Mouse (Mus musculus) right cerebral cortex, postnatal 36 days (tissue): ENCODE results near the gene Spsb4.

ENCODE experiments used
- DNase-seq, 2 experiments: peaks; one replicate each; pipeline ENCODE4 v3.0.0; 2022; ENCODE audit warnings: low spot score in 2 of 2, mixed read lengths in 1 of 2

Spsb4 gene

DNA sequence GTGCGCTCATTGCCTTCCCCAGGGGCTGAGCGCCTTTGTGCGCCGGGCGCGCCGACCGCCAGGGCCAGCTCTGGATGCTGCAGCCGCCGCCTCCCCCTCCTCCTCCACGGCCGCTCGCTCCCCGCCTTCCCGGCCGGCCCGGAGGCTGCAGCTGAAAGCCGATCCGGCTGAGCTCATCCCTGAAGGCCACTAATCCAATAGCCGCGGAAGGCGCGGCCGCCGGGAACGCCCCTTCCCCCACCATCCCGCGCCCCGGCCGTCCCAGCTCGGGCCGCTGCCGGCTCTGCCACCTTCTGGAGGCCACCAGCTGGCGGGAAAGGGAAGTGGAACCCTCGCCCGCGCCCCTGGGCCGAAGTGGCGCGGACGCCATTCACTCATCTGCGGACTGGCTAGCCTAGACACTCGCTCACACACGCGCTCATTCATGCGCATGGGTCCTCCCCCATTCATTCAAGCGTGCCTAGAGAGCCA lies at the start of gene Spsb4:
TSS of gene Spsb4 (minus strand) at position 167 of the 471 bp plus-strand sequence.
- peak; percentile 22 to 48 for DNase-seq

- DNase-seq, result no peak
These were observed 49.1 kb upstream of the Spsb4 start for GRCm38 (mm10) chr9:97067761-97068160.

- DNase-seq, result no peak
These were observed 47.2 kb upstream of the Spsb4 start for GRCm38 (mm10) chr9:97065885-97066284.

DNA sequence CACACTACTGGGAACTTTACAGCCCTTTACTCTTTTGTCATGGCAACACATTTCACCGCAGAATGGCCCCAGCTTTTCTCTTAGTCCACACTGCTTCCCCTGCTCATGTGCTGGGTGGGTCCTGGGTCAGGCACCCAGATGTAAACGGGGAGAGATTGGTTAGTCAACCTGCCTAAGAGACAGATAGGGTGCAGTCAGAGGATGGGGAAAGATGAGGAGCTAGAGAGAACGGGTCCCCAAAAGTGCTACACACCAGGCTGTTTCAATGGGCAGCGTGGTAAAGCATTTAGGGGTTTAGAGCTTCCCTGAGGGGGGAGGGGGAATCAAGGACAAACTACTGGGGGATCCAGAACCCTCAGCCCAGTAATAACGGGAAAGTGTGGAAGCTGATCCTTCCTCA lies 46.6 kb upstream of the Spsb4 start:
- no peak for DNase-seq

- no peak for DNase-seq
These were observed 45.5 kb upstream of the Spsb4 start for GRCm38 (mm10) chr9:97064161-97064560.

DNA sequence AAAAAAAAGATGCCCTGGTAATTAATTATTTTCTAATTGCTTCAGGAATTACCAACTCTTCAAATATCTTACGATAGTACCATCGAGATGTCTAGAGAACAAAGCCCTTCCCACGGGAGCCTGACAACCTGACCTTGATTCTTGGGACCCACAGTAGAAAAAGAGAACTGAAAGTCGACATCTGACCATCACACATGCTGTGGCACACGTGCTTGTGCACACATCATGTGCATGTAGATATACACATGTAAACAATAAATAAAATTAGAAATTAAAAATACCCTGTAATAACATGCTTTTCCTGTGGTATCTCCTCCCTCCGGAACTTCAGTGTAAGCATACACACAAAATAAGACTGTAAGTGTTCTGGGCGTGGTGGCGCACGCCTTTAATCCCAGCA lies 43.1 kb upstream of the Spsb4 start:
- no peak for DNase-seq

GRCm38 (mm10) chr9:97056541-97057338 lies 38.1 kb upstream of the Spsb4 start:
- no peak for DNase-seq

GRCm38 (mm10) chr9:97055906-97056305 lies 37.3 kb upstream of the Spsb4 start:
- no peak for DNase-seq

DNA sequence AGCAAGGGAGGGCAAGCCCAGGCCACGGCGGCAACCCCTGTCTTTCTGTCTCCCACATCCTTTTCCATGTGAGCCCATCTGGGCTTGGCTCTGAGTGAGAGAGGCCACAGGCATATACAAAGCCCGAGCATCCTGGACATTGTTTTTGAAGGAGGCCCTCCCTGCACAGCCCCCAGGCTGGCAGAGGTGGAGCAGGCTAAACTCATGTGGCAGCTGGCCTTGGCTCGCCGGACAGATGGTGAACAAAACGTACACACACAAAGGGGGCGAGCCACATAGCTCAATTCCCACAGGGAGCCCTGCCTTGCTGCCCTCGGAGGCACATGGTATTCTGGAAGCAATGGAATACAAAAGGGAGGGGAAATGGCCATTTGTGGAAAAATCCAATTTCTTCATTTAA lies 32.5 kb upstream of the Spsb4 start:
- no peak for DNase-seq

GRCm38 (mm10) chr9:97046240-97046639 lies 27.6 kb upstream of the Spsb4 start:
- DNase-seq, result no peak

- DNase-seq, result no peak
These were observed 23.0 kb upstream of the Spsb4 start for GRCm38 (mm10) chr9:97041633-97042032.

DNA sequence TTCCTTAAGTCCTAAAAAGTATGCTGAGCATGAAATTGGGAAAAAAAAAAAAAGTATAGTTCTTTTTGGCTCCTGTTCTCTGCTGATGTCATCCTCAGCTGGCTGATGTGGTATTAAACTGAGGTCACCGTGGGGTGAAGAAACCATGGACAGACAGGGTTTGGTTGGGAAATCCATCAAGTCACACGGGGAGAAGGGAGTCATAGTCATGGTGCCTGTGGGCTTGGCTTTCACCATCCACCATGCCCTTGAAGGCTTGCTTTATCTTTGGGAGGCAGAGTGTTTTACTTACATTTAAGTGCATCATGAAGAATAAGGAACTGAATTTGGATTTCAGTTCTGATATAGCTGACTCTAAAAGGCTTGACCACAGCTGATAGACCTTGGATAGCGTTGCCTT lies 19.4 kb upstream of the Spsb4 start:
- DNase-seq, result no peak

DNA sequence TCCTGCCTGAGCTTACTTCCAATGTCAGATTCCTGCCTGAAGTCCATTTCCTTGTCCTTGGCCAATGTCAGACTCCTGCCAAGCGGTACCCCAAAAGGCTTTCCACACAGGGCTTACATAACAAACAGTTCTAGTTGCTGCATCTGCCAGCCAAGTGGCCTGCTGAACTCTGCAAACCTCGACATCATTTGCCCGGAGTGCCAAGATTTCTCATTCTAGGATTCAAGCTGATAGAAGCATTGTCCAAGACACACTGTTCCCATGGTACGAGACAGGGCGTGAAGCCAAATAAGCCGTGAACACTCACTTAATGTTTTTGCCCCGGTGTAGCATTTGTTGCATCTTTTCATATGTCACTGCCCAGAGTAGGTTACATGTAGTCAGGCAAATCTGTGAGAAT lies 18.0 kb upstream of the Spsb4 start:
- DNase-seq, result no peak

- no peak for DNase-seq
These were observed 8.7 kb upstream of the Spsb4 start for GRCm38 (mm10) chr9:97027361-97027760.

DNA sequence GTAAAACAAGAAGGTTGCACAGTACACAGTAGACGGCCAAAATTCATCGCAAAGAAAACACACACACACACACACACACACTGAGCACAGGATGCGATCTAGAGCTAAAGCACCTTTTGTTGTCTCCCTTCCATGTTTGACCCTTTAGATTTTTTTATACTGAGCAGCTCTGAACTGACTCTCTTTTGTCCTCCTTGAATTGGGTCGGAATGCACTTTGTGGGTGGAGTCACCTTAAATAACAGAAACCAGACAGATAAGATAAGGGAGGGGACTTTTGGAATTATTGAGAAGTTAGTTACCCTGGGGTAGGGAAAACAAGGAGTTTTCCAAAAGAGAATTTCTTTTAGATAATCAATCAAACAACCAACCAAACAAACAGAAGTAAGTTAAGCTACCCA lies 7.4 kb upstream of the Spsb4 start:
- no peak for DNase-seq

- DNase-seq, result no peak
These were observed 5.8 kb upstream of the Spsb4 start for GRCm38 (mm10) chr9:97024451-97024850.

DNA sequence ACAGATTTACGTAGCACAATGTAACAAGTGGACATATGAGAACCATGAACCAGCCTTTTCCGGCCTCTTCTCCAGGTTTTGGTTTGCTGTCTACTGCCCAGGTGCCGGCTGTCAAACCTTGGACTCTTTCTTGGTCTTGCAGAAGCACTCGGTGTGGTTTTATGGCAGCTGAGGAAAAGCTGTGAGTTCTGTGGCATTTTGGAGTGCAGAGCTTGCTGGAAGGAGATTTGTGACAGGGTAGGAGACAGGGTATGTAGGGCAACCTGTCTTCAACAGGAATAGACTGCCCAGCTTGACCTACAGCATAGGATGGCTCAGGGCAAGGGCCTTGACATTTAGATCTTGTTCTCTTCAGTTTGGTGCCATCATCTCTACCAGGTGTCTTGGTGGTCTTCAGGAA lies 4.3 kb upstream of the Spsb4 start:
- DNase-seq, result no peak

DNA sequence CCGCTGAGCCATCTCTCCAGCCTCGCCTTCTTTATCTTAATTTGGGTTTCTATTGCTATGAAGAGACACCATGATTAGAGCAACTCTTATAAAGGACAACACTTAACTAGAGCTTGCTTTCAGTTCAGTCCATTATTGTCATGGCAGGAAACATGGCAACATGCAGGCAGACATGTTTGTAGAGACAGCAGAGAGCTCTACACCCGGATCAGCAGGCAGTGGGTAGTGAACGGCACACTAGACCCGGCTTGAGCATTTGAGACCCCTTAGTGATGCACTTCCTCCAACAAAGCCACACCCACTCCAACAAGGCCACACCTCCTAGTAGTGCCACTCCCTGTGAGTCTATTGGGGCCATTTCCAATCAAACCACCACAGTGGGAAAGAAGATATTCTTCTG lies 3.7 kb upstream of the Spsb4 start:
- DNase-seq, result no peak

GRCm38 (mm10) chr9:97020152-97020551 lies 1.5 kb upstream of the Spsb4 start:
- no peak for DNase-seq

GRCm38 (mm10) chr9:97019686-97020085 lies 1.0 kb upstream of the Spsb4 start:
- DNase-seq, result no peak

- DNase-seq, result no peak
These were observed 588 bp upstream of the Spsb4 start for GRCm38 (mm10) chr9:97019231-97019630.

- DNase-seq, result peak; percentile 23 to 43
These were observed 617 bp downstream of the Spsb4 start for GRCm38 (mm10) chr9:97017811-97018641.
